Mouse (Mus musculus): Measurements from ENCODE around the gene Gm21188. TPM values are rescaled to one million over a fixed set of nuclear protein-coding genes. Genes with fewer than 3 reads are reported as not detected.
"Not testable (repeated sequence)": the region's sequence is repeated elsewhere in the genome, so short reads cannot be mapped to it uniquely, and the experiment has no call there.

Gm21188 gene
- polyA plus RNA-seq, 2 experiments = 0.08 to 0.34 TPM

GRCm38 (mm10) chr13:120063439-120064089 lies 11.6 kb upstream of the Gm21188 start:
- not testable (repeated sequence) for ATAC-seq (ENCODE audit: insufficient read depth); H3K36me3 ChIP-seq (replicated peaks; ENCODE audit: control insufficient read depth, insufficient read depth, low read depth); H3K4me1 ChIP-seq (replicated peaks; ENCODE audit: control insufficient read depth in 2 of 2, insufficient read depth in 2 of 2, low read length in 1 of 2); H3K9me3 ChIP-seq (ENCODE audit: control insufficient read depth, low read length); H3K27me3 ChIP-seq (ENCODE audit: control insufficient read depth, insufficient read depth, low read length); H3K4me2 ChIP-seq (ENCODE audit: low read depth); H3K9ac ChIP-seq (replicated peaks); H3K27ac ChIP-seq; DNase-seq (ENCODE audit: low read depth in 3 of 3, low spot score in 3 of 3); H3K4me3 ChIP-seq (ENCODE audit: insufficient read depth in 1 of 2, low read depth in 2 of 2, low read length in 2 of 2)
- no CpG with 5 or more reads among the region's 22 CpGs for WGBS (ENCODE audit: insufficient replicate concordance)

- WGBS (ENCODE audit: insufficient replicate concordance) = no CpG with 5 or more reads among the region's 4 CpGs
- not testable (repeated sequence) for ATAC-seq (ENCODE audit: insufficient read depth)
Measured at GRCm38 (mm10) chr13:120062903-120063302, 10.9 kb upstream of the Gm21188 start.

GRCm38 (mm10) chr13:120048608-120049007 lies 3.4 kb downstream of the Gm21188 start:
- H3K36me3 ChIP-seq (replicated peaks; ENCODE audit: control insufficient read depth, insufficient read depth, low read depth); H3K27ac ChIP-seq; H3K4me3 ChIP-seq (ENCODE audit: insufficient read depth in 1 of 2, low read depth in 2 of 2, low read length in 2 of 2); ATAC-seq (ENCODE audit: insufficient read depth); H3K27me3 ChIP-seq (ENCODE audit: control insufficient read depth, insufficient read depth, low read length); H3K9me3 ChIP-seq (ENCODE audit: control insufficient read depth, low read length); H3K9ac ChIP-seq (replicated peaks); DNase-seq (ENCODE audit: low read depth in 3 of 3, low spot score in 3 of 3); H3K4me2 ChIP-seq (ENCODE audit: low read depth); H3K4me1 ChIP-seq (replicated peaks; ENCODE audit: control insufficient read depth in 2 of 2, insufficient read depth in 2 of 2, low read length in 1 of 2): not testable (repeated sequence)
- no CpG with 5 or more reads among the region's 5 CpGs for WGBS (ENCODE audit: insufficient replicate concordance)

More at GRCm38 (mm10) chr13:120062903-120063302, 10.9 kb upstream of the Gm21188 start:
- not testable (repeated sequence) for H3K36me3 ChIP-seq (replicated peaks; ENCODE audit: control insufficient read depth, insufficient read depth, low read depth); H3K27ac ChIP-seq; DNase-seq (ENCODE audit: low read depth in 3 of 3, low spot score in 3 of 3); H3K9ac ChIP-seq (replicated peaks); H3K27me3 ChIP-seq (ENCODE audit: control insufficient read depth, insufficient read depth, low read length); H3K9me3 ChIP-seq (ENCODE audit: control insufficient read depth, low read length); H3K4me2 ChIP-seq (ENCODE audit: low read depth); H3K4me3 ChIP-seq (ENCODE audit: insufficient read depth in 1 of 2, low read depth in 2 of 2, low read length in 2 of 2); H3K4me1 ChIP-seq (replicated peaks; ENCODE audit: control insufficient read depth in 2 of 2, insufficient read depth in 2 of 2, low read length in 1 of 2)

- H3K27ac ChIP-seq; H3K4me3 ChIP-seq (ENCODE audit: insufficient read depth in 1 of 2, low read depth in 2 of 2, low read length in 2 of 2); H3K36me3 ChIP-seq (replicated peaks; ENCODE audit: control insufficient read depth, insufficient read depth, low read depth); H3K4me1 ChIP-seq (replicated peaks; ENCODE audit: control insufficient read depth in 2 of 2, insufficient read depth in 2 of 2, low read length in 1 of 2); DNase-seq (ENCODE audit: low read depth in 3 of 3, low spot score in 3 of 3); H3K27me3 ChIP-seq (ENCODE audit: control insufficient read depth, insufficient read depth, low read length); H3K9me3 ChIP-seq (ENCODE audit: control insufficient read depth, low read length); H3K4me2 ChIP-seq (ENCODE audit: low read depth); H3K9ac ChIP-seq (replicated peaks): not testable (repeated sequence)
- ATAC-seq (ENCODE audit: insufficient read depth) = 0 out of 2 replicates have a peak, but pooled peaks have one; percentile 26
- no CpG with 5 or more reads among the region's 2 CpGs for WGBS (ENCODE audit: insufficient replicate concordance)
Measured at GRCm38 (mm10) chr13:120048186-120048585, 3.8 kb downstream of the Gm21188 start.

- 2% methylated on average over 11 of the region's 40 CpGs for WGBS (ENCODE audit: insufficient replicate concordance)
- DNase-seq (ENCODE audit: low read depth in 3 of 3, low spot score in 3 of 3) = not testable (repeated sequence)
Measured at GRCm38 (mm10) chr13:120046422-120047209, 5.4 kb downstream of the Gm21188 start.

More at GRCm38 (mm10) chr13:120046422-120047209, 5.4 kb downstream of the Gm21188 start:
- ATAC-seq (ENCODE audit: insufficient read depth); H3K9me3 ChIP-seq (ENCODE audit: control insufficient read depth, low read length); H3K27me3 ChIP-seq (ENCODE audit: control insufficient read depth, insufficient read depth, low read length); H3K4me2 ChIP-seq (ENCODE audit: low read depth); H3K36me3 ChIP-seq (replicated peaks; ENCODE audit: control insufficient read depth, insufficient read depth, low read depth); H3K4me1 ChIP-seq (replicated peaks; ENCODE audit: control insufficient read depth in 2 of 2, insufficient read depth in 2 of 2, low read length in 1 of 2); H3K9ac ChIP-seq (replicated peaks); H3K4me3 ChIP-seq (ENCODE audit: insufficient read depth in 1 of 2, low read depth in 2 of 2, low read length in 2 of 2); H3K27ac ChIP-seq: not testable (repeated sequence)

All from liver, embryonic 14.5 days (tissue).